Mouse (Mus musculus): Measurements from ENCODE around the gene Hmgb1.

GRCm38 (mm10) chr5:149183721-149184103 lies 577 bp downstream of the Hmgb1 start:
- TF ChIP-seq CTCF (IDR thresholded peaks at IDR 0.05; ENCODE audit: low read depth) = no peak
- TF ChIP-seq EP300 (optimal IDR thresholded peaks at IDR 0.05) = no peak
